Mouse (Mus musculus) embryonic stem cell, embryonic (primary cell): ENCODE data around the gene Tgm3.

Source experiments
- CTCF ChIA-PET, 4 experiments: fragments of 300-600 bp in 2 of 4; fragments of 350-600 bp in 2 of 4; sonication (Branson Sonifier 250); formaldehyde crosslinking; loops; one replicate each; lab custom pipeline; 2022; ENCODE audit warnings: inconsistent platforms in 2 of 4; lab: Charles Lee
- POLR2A ChIA-PET, 4 experiments: fragments of 300-600 bp in 2 of 4; fragments of 350-600 bp in 2 of 4; sonication (Branson Sonifier 250); formaldehyde crosslinking; loops; one replicate each; lab custom pipeline; 2022; ENCODE audit warnings: antibody characterized with exemption in 4 of 4, inconsistent platforms in 1 of 4; lab: Charles Lee

Tgm3 gene

GRCm38 (mm10) chr2:130043835-130044234, 31.7 kb downstream of the Tgm3 start:
- POLR2A ChIA-PET, result no interaction called here
- CTCF ChIA-PET, result no interaction called here

DNA sequence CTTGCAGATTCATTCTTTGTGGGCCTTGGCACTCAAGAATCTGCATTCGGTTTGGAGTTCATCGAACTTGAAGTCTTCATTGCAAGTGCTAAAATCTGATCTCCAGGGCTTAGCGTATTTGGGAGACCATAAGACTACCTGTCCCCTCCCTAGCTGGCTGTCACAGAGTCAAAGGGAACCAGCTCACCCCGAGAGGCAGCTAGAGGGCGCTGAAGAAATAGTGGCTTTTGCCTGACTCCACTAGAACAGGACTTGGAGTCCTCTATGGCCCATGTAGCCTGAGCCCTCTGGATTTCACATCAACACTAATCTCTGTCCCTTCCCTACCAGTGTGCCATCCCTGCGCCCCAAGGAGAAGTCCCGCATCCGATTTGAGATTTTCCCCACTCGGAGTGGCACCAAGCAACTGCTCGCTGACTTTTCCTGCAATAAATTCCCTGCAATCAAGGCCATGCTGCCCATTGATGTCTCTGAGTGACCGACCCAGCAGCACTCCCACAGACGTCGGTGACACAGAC, 35.8 kb downstream of the Tgm3 start:
- ChIA-PET POLR2A (interaction anchor here in 2 of 4 experiments (0.7 to 1.1 kb wide), 3 partner anchors 10 to 131 kb away, joined by 3 read pairs; partner anchors contain the start of gene Snrpb (in 1 of the 2)), CTCF (interaction anchor here in 3 of 4 experiments (0.6 to 1.6 kb wide), 9 partner anchors 10 to 373 kb away, joined by 3 to 12 read pairs (median 4); no protein-coding TSS in a partner anchor)

GRCm38 (mm10) chr2:130048792-130049191, 36.6 kb downstream of the Tgm3 start:
- POLR2A ChIA-PET, result interaction anchor here in 2 of 4 experiments (0.6 to 0.7 kb wide), 3 partner anchors 229 to 526 kb away, joined by 3 to 8 read pairs (median 4); no protein-coding TSS in a partner anchor

GRCm38 (mm10) chr2:130058149-130058548, 46.0 kb downstream of the Tgm3 start:
- ChIA-PET POLR2A (interaction anchor here in 3 of 4 experiments (0.6 to 1.1 kb wide), 4 partner anchors 18 to 405 kb away, joined by 3 to 5 read pairs (median 4); partner anchors contain the start of gene Snrpb (in 1 of the 3)), CTCF (interaction anchor here (0.6 to 1.6 kb wide), 29 partner anchors 10 to 1169 kb away, joined by 3 to 9 read pairs (median 3); no protein-coding TSS in a partner anchor)

More at GRCm38 (mm10) chr2:130048792-130049191, 36.6 kb downstream of the Tgm3 start:
- CTCF ChIA-PET, result interaction anchor here in 1 of 4 experiments (0.6 kb wide), 1 partner anchor 338 kb away, joined by 3 read pairs; no protein-coding TSS in a partner anchor

GRCm38 (mm10) chr2:130068228-130068627, 56.1 kb downstream of the Tgm3 start:
- ChIA-PET POLR2A (interaction anchor here in 1 of 4 experiments (0.6 to 0.9 kb wide), 2 partner anchors 99 to 480 kb away, joined by 3 read pairs; no protein-coding TSS in a partner anchor), CTCF (interaction anchor here (0.6 to 2.6 kb wide), 20 partner anchors 10 to 393 kb away, joined by 3 to 22 read pairs (median 4); partner anchors contain the start of genes Pced1a (in 1 of the 4) and Vps16 (in 1 of the 4))

DNA sequence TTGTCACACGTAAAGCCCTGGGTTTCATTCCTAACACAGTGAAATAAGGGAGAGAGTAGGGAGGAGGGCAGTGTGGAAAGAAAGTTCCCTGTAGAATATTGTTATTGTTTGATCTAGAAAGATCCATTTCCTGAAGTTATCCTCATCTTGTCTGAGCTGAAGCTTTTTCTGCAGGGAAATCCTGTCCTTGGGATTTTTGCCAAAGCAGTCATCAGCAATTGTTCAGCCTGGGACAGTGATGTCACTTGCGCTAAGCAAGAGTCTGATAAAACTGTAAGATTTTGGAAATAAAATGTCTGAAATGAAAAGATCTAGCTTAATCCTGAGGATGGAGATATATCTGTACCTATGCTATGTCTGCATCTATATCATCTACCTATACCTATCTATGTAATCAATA, 58.2 kb downstream of the Tgm3 start:
- CTCF ChIA-PET, result interaction anchor here in 2 of 4 experiments (1.0 to 1.4 kb wide), 2 partner anchors 176 to 177 kb away, joined by 4 to 5 read pairs; no protein-coding TSS in a partner anchor
- POLR2A ChIA-PET, result no interaction called here
